Mouse (Mus musculus) spleen, adult 2 months (tissue): ENCODE data around the gene Rtkn.

Experiments used
- CTCF ChIP-seq: fragments of 200-500 bp; IDR thresholded peaks from 2 replicates; pipeline ENCODE4 v1.5.1; 2011; ENCODE audit warnings: mild to moderate bottlenecking, inconsistent platforms; ENCODE audit not compliant: insufficient read depth, insufficient read length, insufficient replicate concordance; ENCODE audit errors: extremely low read depth
- POLR2A ChIP-seq: fragments of 200-500 bp; IDR thresholded peaks from 2 replicates; pipeline ENCODE4 v1.6.1; 2011; ENCODE audit warnings: low read depth, low read length, inconsistent platforms

DNA sequence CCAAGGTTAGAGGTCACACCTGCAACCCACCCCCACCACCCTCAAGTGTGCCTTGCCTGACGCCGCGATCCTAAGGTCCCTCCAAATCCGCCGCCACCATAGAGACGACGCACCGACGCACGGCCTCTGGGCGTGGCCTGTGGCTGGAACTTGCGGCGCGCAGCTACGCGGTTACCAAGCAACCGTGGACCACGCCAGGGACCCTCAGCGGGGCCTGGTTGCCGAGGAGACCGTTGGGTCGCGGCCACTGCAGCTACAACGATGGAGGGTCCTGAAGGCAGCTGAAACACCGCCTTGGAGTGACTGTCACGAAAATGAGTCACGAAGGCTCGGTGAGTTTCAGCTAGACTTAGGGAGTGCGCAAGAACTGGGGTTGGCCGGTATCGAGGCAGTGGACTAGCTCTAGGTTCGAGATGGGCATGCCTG lies 21.0 kb downstream of the Rtkn start, which contains the start of the genes Wdr54 and 1700003E16Rik:
- TF ChIP-seq CTCF (no peak), POLR2A (no peak)
